Mouse (Mus musculus) kidney, adult 2 months (tissue): ENCODE data around the gene Car6. TPM values are rescaled to one million over a fixed set of nuclear protein-coding genes. Genes with fewer than 3 reads are reported as not detected.

ENCODE experiments used
- DNase-seq: peaks from one replicate; pipeline ENCODE4 v3.0.0; 2021
- H3K27ac ChIP-seq: fragments of 200-500 bp; 2 replicates; pipeline ENCODE4 v1.5.1; 2012; ENCODE audit warnings: low read depth, low read length, control low read depth, inconsistent platforms; ENCODE audit not compliant: insufficient read depth
- H3K27me3 ChIP-seq: fragments of 200-500 bp; replicated peaks from 2 replicates; pipeline ENCODE4 v1.6.1; 2012; ENCODE audit warnings: mild to moderate bottlenecking, moderate library complexity, low read length, inconsistent platforms; ENCODE audit not compliant: control insufficient read depth, insufficient read depth
- H3K36me3 ChIP-seq: fragments of 200-500 bp; 2 replicates; pipeline ENCODE4 v1.6.1; 2012; ENCODE audit warnings: mild to moderate bottlenecking, moderate library complexity, low read length, inconsistent platforms; ENCODE audit not compliant: control insufficient read depth, insufficient read depth
- H3K4me1 ChIP-seq: fragments of 200-500 bp; 2 replicates; pipeline ENCODE4 v1.6.1; 2011; ENCODE audit warnings: low read length; ENCODE audit not compliant: control insufficient read depth, insufficient read depth
- H3K4me3 ChIP-seq: fragments of 200-500 bp; 2 replicates; pipeline ENCODE4 v1.5.1; 2011; ENCODE audit warnings: mild to moderate bottlenecking, low read depth, low read length, control low read depth; ENCODE audit not compliant: insufficient read depth
- CTCF ChIP-seq: fragments of 200-500 bp; conservative IDR thresholded peaks from 2 replicates; pipeline ENCODE4 v1.5.1; 2011; ENCODE audit warnings: low read depth, mild to moderate bottlenecking, control low read depth, low read length, moderate library complexity, mixed read lengths; ENCODE audit not compliant: insufficient read depth, insufficient read length
- POLR2A ChIP-seq: fragments of 200-500 bp; IDR thresholded peaks from one replicate; pipeline ENCODE4 v1.6.1; 2011; ENCODE audit warnings: low read depth, low read length, control low read depth
- WGBS: fragments of 180-500 bp; shearing (Covaris S2); methylation state at CpG from one replicate; pipeline ENCODE4 v1.1.7; 2018; 5-methylcytosine and 5-hydroxymethylcytosine counted together
- polyA plus RNA-seq: library from polyadenylated mRNA; depleted of rRNA; stranded (reverse); fragments of >200 nt; gene quantifications from 2 replicates; pipeline ENCODE4 v1.2.3, GENCODE M21; 2012; rRNA removed

Car6 gene
- polyA plus RNA-seq, 1 experiment = not detected

- no peaks in the 10 kb centered on the region for H3K4me1 ChIP-seq
- WGBS = 42% methylated on average over 12 of the region's 12 CpGs
- no peak overlapping the region for H3K27ac ChIP-seq
- H3K4me3 ChIP-seq = no peak overlapping the region
- H3K36me3 ChIP-seq = no peaks in the 10 kb centered on the region
- no peak for DNase-seq
- no peaks in the 10 kb centered on the region for H3K27me3 ChIP-seq
- TF ChIP-seq POLR2A = no peak
- no peak for TF ChIP-seq CTCF
Measured at GRCm38 (mm10) chr4:150144242-150144641, 56.9 kb downstream of the Car6 start.

DNA sequence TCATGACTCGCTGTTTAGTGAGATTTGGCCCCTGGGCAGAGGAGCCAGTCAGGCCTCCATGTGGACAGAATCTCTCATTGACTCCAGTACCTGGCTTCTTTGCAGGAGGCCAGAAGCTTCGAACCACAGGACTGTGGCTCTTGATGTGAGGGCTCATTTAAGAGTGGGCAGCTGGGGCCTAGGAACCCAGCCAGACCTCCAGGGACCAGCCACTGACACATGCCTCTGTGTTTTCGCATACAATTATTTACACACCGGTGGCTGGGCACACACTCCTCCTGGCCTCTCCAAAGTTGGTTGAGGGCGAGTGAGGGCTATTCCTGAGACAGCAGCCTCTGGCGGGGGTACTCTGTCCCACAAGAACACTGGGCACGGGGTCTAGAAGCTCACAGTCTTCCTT, 60.8 kb downstream of the Car6 start:
- WGBS = 79% methylated on average over 7 of the region's 7 CpGs
- no peak for DNase-seq
- H3K4me3 ChIP-seq = no peak overlapping the region
- no peak overlapping the region for H3K27ac ChIP-seq
- H3K4me1 ChIP-seq = no peaks in the 10 kb centered on the region
- no peaks in the 10 kb centered on the region for H3K27me3 ChIP-seq
- H3K36me3 ChIP-seq = no peaks in the 10 kb centered on the region
- TF ChIP-seq POLR2A (no peak), CTCF (no peak)

- no peak for DNase-seq
- TF ChIP-seq CTCF (no peak), POLR2A (no peak)
- Histone ChIP-seq H3K27ac (no peak overlapping the region), H3K4me3 (no peak overlapping the region), H3K27me3 (no peaks in the 10 kb centered on the region), H3K4me1 (no peaks in the 10 kb centered on the region), H3K36me3 (no peaks in the 10 kb centered on the region)
- WGBS = 57% methylated on average over 13 of the region's 13 CpGs
Measured at GRCm38 (mm10) chr4:150139090-150139489, 62.0 kb downstream of the Car6 start.

- no peaks in the 10 kb centered on the region; the same call in 1 of the 2 replicates for H3K4me1 ChIP-seq
- H3K27me3 ChIP-seq = no peaks in the 10 kb centered on the region
- no peak for TF ChIP-seq CTCF
- no peak for TF ChIP-seq POLR2A
- DNase-seq = peak; percentile 62
- WGBS = 30% methylated on average over 9 of the region's 9 CpGs
- no peak overlapping the region for H3K4me3 ChIP-seq
- H3K27ac ChIP-seq = no peak overlapping the region
- H3K36me3 ChIP-seq = no peaks in the 10 kb centered on the region
Measured at GRCm38 (mm10) chr4:150138084-150138543, 63.0 kb downstream of the Car6 start.

GRCm38 (mm10) chr4:150137368-150138083, 63.6 kb downstream of the Car6 start:
- H3K27me3 ChIP-seq = no peaks in the 10 kb centered on the region
- no peaks in the 10 kb centered on the region for H3K36me3 ChIP-seq
- no peak for TF ChIP-seq POLR2A
- TF ChIP-seq CTCF = no peak
- peaks cover 2% of the 10 kb centered on the region; the same call in 1 of the 2 replicates for H3K4me1 ChIP-seq
- no peak for DNase-seq
- 90% methylated on average over 7 of the region's 7 CpGs for WGBS
- no peak overlapping the region for H3K27ac ChIP-seq
- no peak overlapping the region for H3K4me3 ChIP-seq

Other genes with a start within 250 kb of the Car6 start
- gene Spsb1, start 246.3 kb downstream of the Car6 start, polyA plus RNA-seq = 6.5 and 6.7 TPM in 2 replicates
- gene H6pd, start 192.3 kb downstream of the Car6 start, polyA plus RNA-seq = 137 and 161 TPM in 2 replicates
- 0.76 and 1.2 TPM in 2 replicates for gene Gpr157, start 114.0 kb downstream of the Car6 start, polyA plus RNA-seq
- 181 and 266 TPM in 2 replicates for gene Slc2a5, start 82.0 kb downstream of the Car6 start, polyA plus RNA-seq
- gene Slc2a7, start 52.4 kb downstream of the Car6 start, polyA plus RNA-seq = 0.64 and 1.3 TPM in 2 replicates
- 630 and 636 TPM in 2 replicates for gene Eno1, start 35.4 kb upstream of the Car6 start, polyA plus RNA-seq
- 45.6 and 58.8 TPM in 2 replicates for gene Rere, start 80.3 kb upstream of the Car6 start, polyA plus RNA-seq